Mouse (Mus musculus): ENCODE measurements around the gene Mtap.

GRCm38 (mm10) chr4:89168877-89169276 is 32.0 kb downstream of the Mtap start:
- TF ChIP-seq CTCF (IDR thresholded peaks at IDR 0.05; ENCODE audit: control insufficient read depth, insufficient read depth, low read length) (no peak), POLR2A (IDR thresholded peaks at IDR 0.05; ENCODE audit: borderline replicate concordance, control insufficient read depth, low read depth, low read length) (no peak)
